Mouse (Mus musculus): Measurements from ENCODE around the gene Npcd.

- TF ChIP-seq POLR2A (IDR thresholded peaks at IDR 0.05; ENCODE audit: low read depth, low read length), result no peak
- TF ChIP-seq CTCF (IDR thresholded peaks at IDR 0.05; ENCODE audit: extremely low read depth, insufficient read length, insufficient replicate concordance, low read depth, low read length), result no peak
Measured at GRCm38 (mm10) chr15:79768302-79768701, 65.7 kb downstream of the Npcd start.
